Mouse (Mus musculus): Measurements from ENCODE around the gene Shkbp1.
A peak's percentile ranks its signal among the peaks of the same experiment; 100 is the strongest.

- TF ChIP-seq MAFK (IDR thresholded peaks at IDR 0.05; ENCODE audit: insufficient read depth, low read depth, low read length): no peak
- no peak for TF ChIP-seq ZNF384 (IDR thresholded peaks at IDR 0.05; ENCODE audit: low read depth, low read length)
- TF ChIP-seq HCFC1 (IDR thresholded peaks at IDR 0.05; ENCODE audit: borderline replicate concordance, insufficient read depth, low read length): peak; percentile 19; the same call in 1 of the 2 replicates
- no peak for TF ChIP-seq ZC3H11A (IDR thresholded peaks at IDR 0.05; ENCODE audit: borderline replicate concordance, low read depth, low read length)
Observed at GRCm38 (mm10) chr7:27367976-27368375, 12.2 kb upstream of the Shkbp1 start.

Data from ES-E14 (cell line).